Mouse (Mus musculus) myocyte (in vitro differentiated cells): ENCODE measurements around the gene Hdac5.

ENCODE experiments used
- CEBPB ChIP-seq: IDR thresholded peaks from 2 replicates; pipeline ENCODE4 v1.6.1; 2011; ENCODE audit warnings: mild to moderate bottlenecking, moderate library complexity; ENCODE audit not compliant: poor library complexity, insufficient read depth, severe bottlenecking
- E2F4 ChIP-seq: IDR thresholded peaks from one replicate; pipeline ENCODE4 v1.6.1; 2011; ENCODE audit warnings: mild to moderate bottlenecking, control low read depth, moderate library complexity; ENCODE audit not compliant: insufficient read depth
- MAX ChIP-seq: IDR thresholded peaks from one replicate; pipeline ENCODE4 v1.6.1; 2011; ENCODE audit warnings: low read depth, mild to moderate bottlenecking, control low read depth
- MYOD1 ChIP-seq, 3 experiments: IDR thresholded peaks; one replicate each; pipeline ENCODE4 v1.6.1; 2011; ENCODE audit warnings: control low read depth in 2 of 3, low read depth in 2 of 3, mild to moderate bottlenecking in 2 of 3, moderate library complexity in 1 of 3; ENCODE audit not compliant: insufficient read length in 2 of 3, control insufficient read depth in 1 of 3
- MYOG ChIP-seq, 3 experiments: IDR thresholded peaks; one replicate each; pipeline ENCODE4 v1.6.1; 2011; ENCODE audit warnings: control low read depth in 2 of 3, low read depth in 2 of 3, mild to moderate bottlenecking in 2 of 3; ENCODE audit not compliant: insufficient read length in 2 of 3, control insufficient read depth in 1 of 3, insufficient read depth in 1 of 3
- POLR2A ChIP-seq: IDR thresholded peaks from one replicate; pipeline ENCODE4 v1.6.1; 2011; ENCODE audit warnings: low read depth, mild to moderate bottlenecking, control low read depth, moderate library complexity; ENCODE audit not compliant: insufficient read length
- POLR2AphosphoS2 ChIP-seq: IDR thresholded peaks from one replicate; pipeline ENCODE4 v1.6.1; 2011; ENCODE audit warnings: low read depth, control low read depth; ENCODE audit not compliant: insufficient read length
- SRF ChIP-seq: IDR thresholded peaks from one replicate; pipeline ENCODE4 v1.6.1; 2011; ENCODE audit warnings: low read depth; ENCODE audit not compliant: control insufficient read depth, insufficient read length
- TCF12 ChIP-seq: IDR thresholded peaks from one replicate; pipeline ENCODE4 v1.6.1; 2011; ENCODE audit warnings: mild to moderate bottlenecking, control low read depth; ENCODE audit not compliant: poor library complexity, insufficient read depth, severe bottlenecking
- TCF3 ChIP-seq: IDR thresholded peaks from one replicate; pipeline ENCODE4 v1.6.1; 2011; ENCODE audit warnings: low read depth, control low read depth; ENCODE audit not compliant: insufficient read length
- USF1 ChIP-seq: IDR thresholded peaks from one replicate; pipeline ENCODE4 v1.6.1; 2011; ENCODE audit warnings: low read depth, mild to moderate bottlenecking, control low read depth, moderate library complexity

GRCm38 (mm10) chr11:102229331-102229953 is 524 bp downstream of the Hdac5 start:
- TF ChIP-seq TCF12 (no peak), POLR2A (no peak), MYOG (IDR thresholded peaks at IDR 0.05; ENCODE audit: control insufficient read depth in 1 of 3, insufficient read depth in 1 of 3, insufficient read length in 2 of 3, low read depth in 2 of 3) (no peak), SRF (no peak), E2F4 (no peak), MAX (no peak), USF1 (no peak), TCF3 (no peak), POLR2AphosphoS2 (no peak), MYOD1 (IDR thresholded peaks at IDR 0.05; ENCODE audit: control insufficient read depth in 1 of 3, insufficient read length in 2 of 3, low read depth in 2 of 3) (no peak), CEBPB (no peak)
